Mouse (Mus musculus): Measurements from ENCODE around the gene Myoc. TPM values are rescaled to one million over a fixed set of nuclear protein-coding genes. Genes with fewer than 3 reads are reported as not detected.
"Not testable (repeated sequence)": the region's sequence is repeated elsewhere in the genome, so short reads cannot be mapped to it uniquely, and the experiment has no call there.

Gene Myoc
- polyA plus RNA-seq, 1 experiment from 2014 or later = 0.09 TPM

GRCm38 (mm10) chr1:162615511-162615910, 23.4 kb upstream of the Myoc start:
- 58% methylated on average over 1 of the region's 1 CpGs for WGBS
- H3K9ac ChIP-seq (ENCODE audit: low read length) = no peak overlapping the region
- H3K4me1 ChIP-seq (replicated peaks; ENCODE audit: control insufficient read depth, insufficient read depth, low read length) = no peaks in the 10 kb centered on the region

GRCm38 (mm10) chr1:162620487-162620886, 18.5 kb upstream of the Myoc start:
- Histone ChIP-seq H3K4me3 (ENCODE audit: low read length) (no peak overlapping the region), H3K36me3 (ENCODE audit: control insufficient read depth, insufficient read depth, low read length) (no peaks in the 10 kb centered on the region), H3K9me3 (ENCODE audit: control insufficient read depth, low read length) (no peaks in the 10 kb centered on the region), H3K27me3 (ENCODE audit: control insufficient read depth, insufficient read depth, low read depth, low read length) (no peaks in the 10 kb centered on the region), H3K4me2 (ENCODE audit: low read depth, low read length) (no peak overlapping the region), H3K4me1 (replicated peaks; ENCODE audit: control insufficient read depth, insufficient read depth, low read length) (peaks cover 3% of the 10 kb centered on the region; the same call in 1 of the 2 replicates), H3K9ac (ENCODE audit: low read length) (no peak overlapping the region), H3K27ac (ENCODE audit: low read length) (no peak overlapping the region)
- 64% methylated on average over 4 of the region's 4 CpGs for WGBS
- ATAC-seq (ENCODE audit: low read depth) = no peak

More at GRCm38 (mm10) chr1:162615511-162615910, 23.4 kb upstream of the Myoc start:
- no peak overlapping the region for H3K4me2 ChIP-seq (ENCODE audit: low read depth, low read length)
- no peak for ATAC-seq (ENCODE audit: low read depth)
- H3K9me3 ChIP-seq (ENCODE audit: control insufficient read depth, low read length) = no peaks in the 10 kb centered on the region
- no peaks in the 10 kb centered on the region for H3K27me3 ChIP-seq (ENCODE audit: control insufficient read depth, insufficient read depth, low read depth, low read length)
- H3K4me3 ChIP-seq (ENCODE audit: low read length) = no peak overlapping the region
- H3K36me3 ChIP-seq (ENCODE audit: control insufficient read depth, insufficient read depth, low read length) = no peaks in the 10 kb centered on the region
- H3K27ac ChIP-seq (ENCODE audit: low read length) = no peak overlapping the region

GRCm38 (mm10) chr1:162623895-162624294, 15.1 kb upstream of the Myoc start:
- H3K36me3 ChIP-seq (ENCODE audit: control insufficient read depth, insufficient read depth, low read length) = no peaks in the 10 kb centered on the region
- no peak for ATAC-seq (ENCODE audit: low read depth)
- 21% methylated on average over 4 of the region's 4 CpGs for WGBS
- H3K27ac ChIP-seq (ENCODE audit: low read length) = no peak overlapping the region
- H3K4me1 ChIP-seq (replicated peaks; ENCODE audit: control insufficient read depth, insufficient read depth, low read length) = peaks cover 3% of the 10 kb centered on the region; the same call in 1 of the 2 replicates
- no peak overlapping the region for H3K4me3 ChIP-seq (ENCODE audit: low read length)
- H3K27me3 ChIP-seq (ENCODE audit: control insufficient read depth, insufficient read depth, low read depth, low read length) = no peaks in the 10 kb centered on the region
- H3K9me3 ChIP-seq (ENCODE audit: control insufficient read depth, low read length) = no peaks in the 10 kb centered on the region
- H3K9ac ChIP-seq (ENCODE audit: low read length) = no peak overlapping the region
- H3K4me2 ChIP-seq (ENCODE audit: low read depth, low read length) = no peak overlapping the region

- Histone ChIP-seq H3K4me1 (replicated peaks; ENCODE audit: control insufficient read depth, insufficient read depth, low read length) (peaks cover 3% of the 10 kb centered on the region; the same call in 1 of the 2 replicates), H3K4me3 (ENCODE audit: low read length) (no peak overlapping the region), H3K27ac (ENCODE audit: low read length) (no peak overlapping the region), H3K4me2 (ENCODE audit: low read depth, low read length) (0 out of 2 replicates have a peak overlapping the region, but pooled peaks have one; percentile 20), H3K36me3 (ENCODE audit: control insufficient read depth, insufficient read depth, low read length) (no peaks in the 10 kb centered on the region), H3K27me3 (ENCODE audit: control insufficient read depth, insufficient read depth, low read depth, low read length) (no peaks in the 10 kb centered on the region), H3K9ac (ENCODE audit: low read length) (no peak overlapping the region), H3K9me3 (ENCODE audit: control insufficient read depth, low read length) (no peaks in the 10 kb centered on the region)
- 0 out of 2 replicates have a peak, but pooled peaks have one; percentile 20 for ATAC-seq (ENCODE audit: low read depth)
- 26% methylated on average over 7 of the region's 7 CpGs for WGBS
These were observed 13.7 kb upstream of the Myoc start for GRCm38 (mm10) chr1:162625229-162625628.

- H3K27me3 ChIP-seq (ENCODE audit: control insufficient read depth, insufficient read depth, low read depth, low read length); H3K9ac ChIP-seq (ENCODE audit: low read length); H3K4me1 ChIP-seq (replicated peaks; ENCODE audit: control insufficient read depth, insufficient read depth, low read length); H3K36me3 ChIP-seq (ENCODE audit: control insufficient read depth, insufficient read depth, low read length); H3K27ac ChIP-seq (ENCODE audit: low read length); ATAC-seq (ENCODE audit: low read depth); H3K9me3 ChIP-seq (ENCODE audit: control insufficient read depth, low read length); H3K4me2 ChIP-seq (ENCODE audit: low read depth, low read length); H3K4me3 ChIP-seq (ENCODE audit: low read length): not testable (repeated sequence)
- WGBS = 73% methylated on average over 4 of the region's 4 CpGs
These were observed 11.1 kb upstream of the Myoc start for GRCm38 (mm10) chr1:162627821-162628220.

- not testable (repeated sequence) for H3K9me3 ChIP-seq (ENCODE audit: control insufficient read depth, low read length)
These were observed 10.6 kb upstream of the Myoc start for GRCm38 (mm10) chr1:162628326-162628725.

GRCm38 (mm10) chr1:162635291-162635931, 3.5 kb upstream of the Myoc start:
- not testable (repeated sequence) for H3K27me3 ChIP-seq (ENCODE audit: control insufficient read depth, insufficient read depth, low read depth, low read length); H3K4me1 ChIP-seq (replicated peaks; ENCODE audit: control insufficient read depth, insufficient read depth, low read length); H3K36me3 ChIP-seq (ENCODE audit: control insufficient read depth, insufficient read depth, low read length); H3K9me3 ChIP-seq (ENCODE audit: control insufficient read depth, low read length); H3K4me2 ChIP-seq (ENCODE audit: low read depth, low read length); H3K27ac ChIP-seq (ENCODE audit: low read length); H3K9ac ChIP-seq (ENCODE audit: low read length); ATAC-seq (ENCODE audit: low read depth); H3K4me3 ChIP-seq (ENCODE audit: low read length)
- 39% methylated on average over 1 of the region's 1 CpGs for WGBS

More at GRCm38 (mm10) chr1:162628326-162628725, 10.6 kb upstream of the Myoc start:
- H3K4me3 ChIP-seq (ENCODE audit: low read length); H3K4me1 ChIP-seq (replicated peaks; ENCODE audit: control insufficient read depth, insufficient read depth, low read length); ATAC-seq (ENCODE audit: low read depth); H3K9ac ChIP-seq (ENCODE audit: low read length); H3K36me3 ChIP-seq (ENCODE audit: control insufficient read depth, insufficient read depth, low read length); H3K27me3 ChIP-seq (ENCODE audit: control insufficient read depth, insufficient read depth, low read depth, low read length); H3K27ac ChIP-seq (ENCODE audit: low read length); H3K4me2 ChIP-seq (ENCODE audit: low read depth, low read length): not testable (repeated sequence)
- 91% methylated on average over 15 of the region's 15 CpGs for WGBS

GRCm38 (mm10) chr1:162636516-162636915, 2.4 kb upstream of the Myoc start:
- Histone ChIP-seq H3K36me3 (ENCODE audit: control insufficient read depth, insufficient read depth, low read length) (no peaks in the 10 kb centered on the region), H3K4me1 (replicated peaks; ENCODE audit: control insufficient read depth, insufficient read depth, low read length) (0 out of 2 replicates have a peak, but pooled peaks cover 3% of the 10 kb centered on the region), H3K4me2 (ENCODE audit: low read depth, low read length) (no peak overlapping the region), H3K9ac (ENCODE audit: low read length) (no peak overlapping the region), H3K4me3 (ENCODE audit: low read length) (no peak overlapping the region), H3K27ac (ENCODE audit: low read length) (no peak overlapping the region), H3K9me3 (ENCODE audit: control insufficient read depth, low read length) (no peaks in the 10 kb centered on the region), H3K27me3 (ENCODE audit: control insufficient read depth, insufficient read depth, low read depth, low read length) (no peaks in the 10 kb centered on the region)
- ATAC-seq (ENCODE audit: low read depth) = no peak
- 73% methylated on average over 3 of the region's 3 CpGs for WGBS

GRCm38 (mm10) chr1:162638535-162638934, 420 bp upstream of the Myoc start:
- Histone ChIP-seq H3K27me3 (ENCODE audit: control insufficient read depth, insufficient read depth, low read depth, low read length) (no peaks in the 10 kb centered on the region), H3K9me3 (ENCODE audit: control insufficient read depth, low read length) (no peaks in the 10 kb centered on the region), H3K4me2 (ENCODE audit: low read depth, low read length) (no peak overlapping the region), H3K4me3 (ENCODE audit: low read length) (no peak overlapping the region), H3K27ac (ENCODE audit: low read length) (no peak overlapping the region), H3K36me3 (ENCODE audit: control insufficient read depth, insufficient read depth, low read length) (no peaks in the 10 kb centered on the region), H3K9ac (ENCODE audit: low read length) (no peak overlapping the region), H3K4me1 (replicated peaks; ENCODE audit: control insufficient read depth, insufficient read depth, low read length) (peaks cover 3% of the 10 kb centered on the region; the same call in 1 of the 2 replicates)
- no peak for ATAC-seq (ENCODE audit: low read depth)
- 84% methylated on average over 4 of the region's 4 CpGs for WGBS

Data from lung, embryonic 16.5 days (tissue).